Mouse (Mus musculus) hindbrain, embryonic 15.5 days (tissue): ENCODE measurements around the gene Htatip2. TPM values are rescaled to one million over a fixed set of nuclear protein-coding genes. Genes with fewer than 3 reads are reported as not detected.

Experiments used
- ATAC-seq: fragments of 200-750 bp; cut with Nextera tagmentation; 2 replicates; pipeline ENCODE4 v1.8.0; 2017; ENCODE audit warnings: low read depth, moderate number of reproducible peaks, moderate TSS enrichment; ENCODE audit not compliant: low FRiP score
- H3K27ac ChIP-seq: fragments of 300-500 bp; sonication (generic); replicated peaks from 2 replicates; pipeline ENCODE4 v1.5.1; 2015; ENCODE audit warnings: mild to moderate bottlenecking, inconsistent platforms
- H3K27me3 ChIP-seq: fragments of 300-500 bp; sonication (generic); 2 replicates; pipeline ENCODE4 v1.6.1; 2015; ENCODE audit warnings: control low read depth, inconsistent platforms
- H3K36me3 ChIP-seq: fragments of 300-500 bp; sonication (generic); 2 replicates; pipeline ENCODE4 v1.6.1; 2015; ENCODE audit warnings: control low read depth, inconsistent platforms
- H3K4me1 ChIP-seq: fragments of 300-500 bp; sonication (generic); replicated peaks from 2 replicates; pipeline ENCODE4 v1.6.1; 2015; ENCODE audit warnings: control low read depth, inconsistent platforms
- H3K4me2 ChIP-seq: fragments of 300-500 bp; sonication (generic); 2 replicates; pipeline ENCODE4 v1.6.1; 2015; ENCODE audit warnings: moderate library complexity, mild to moderate bottlenecking, inconsistent platforms
- H3K4me3 ChIP-seq: fragments of 300-500 bp; sonication (generic); 2 replicates; pipeline ENCODE4 v1.5.1; 2015; ENCODE audit warnings: mild to moderate bottlenecking, inconsistent platforms
- H3K9ac ChIP-seq: fragments of 300-500 bp; sonication (generic); 2 replicates; pipeline ENCODE4 v1.6.1; 2015; ENCODE audit warnings: inconsistent platforms
- H3K9me3 ChIP-seq: fragments of 300-500 bp; sonication (generic); 2 replicates; pipeline ENCODE4 v1.6.1; 2016; ENCODE audit warnings: control low read depth, inconsistent platforms
- WGBS: fragments of 180-500 bp; shearing (Covaris S2); methylation state at CpG from one replicate; pipeline ENCODE4 v1.1.7; 2015; 5-methylcytosine and 5-hydroxymethylcytosine counted together
- polyA plus RNA-seq: library from polyadenylated mRNA; unstranded; fragments of >200 nt; fragmentation: Nextera tagmentation; extraction: Ambion mirVana; gene quantifications from 2 replicates; pipeline ENCODE4 v1.2.1, GENCODE M21; 2015

Htatip2 gene
- 3.1 and 5.3 TPM in 2 replicates for polyA plus RNA-seq

DNA sequence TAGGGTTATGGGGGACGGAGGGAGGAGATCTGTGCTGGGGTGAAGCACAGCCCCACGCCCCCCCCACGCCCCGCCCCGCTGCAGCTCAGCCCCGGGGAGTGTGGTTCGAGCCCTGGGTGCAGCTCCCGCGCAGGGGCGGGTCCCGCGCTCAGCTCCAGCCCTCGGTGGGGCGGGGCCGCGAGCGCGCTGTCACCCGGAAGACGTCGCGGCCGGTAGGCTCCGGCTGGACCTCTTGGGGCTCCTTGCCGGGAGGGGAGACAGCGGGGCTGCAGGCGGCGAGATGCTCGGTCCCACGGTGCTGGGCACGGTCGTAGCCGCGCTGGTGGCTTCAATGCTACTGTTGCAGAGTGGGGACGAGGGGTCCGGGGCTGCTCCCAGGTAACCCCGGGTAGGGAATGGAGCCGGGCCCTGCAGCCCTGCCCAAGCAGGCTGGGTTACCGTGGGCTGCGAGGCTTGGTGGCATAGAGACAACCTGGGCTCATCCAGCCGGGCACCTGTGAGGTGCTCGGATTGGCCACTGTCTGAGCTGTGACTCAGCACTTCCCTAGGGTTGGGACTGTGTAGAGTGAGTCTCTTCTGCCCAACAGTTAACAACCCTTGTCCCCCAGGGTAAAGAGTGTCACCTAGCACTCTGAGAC lies at the start of gene Htatip2:
Htatip2 (plus strand) TSS at position 182 of the 638 bp plus-strand sequence.
- H3K27ac ChIP-seq: no peak within 1 kb of the TSS
- no peaks in the 10 kb centered on the region for H3K36me3 ChIP-seq
- WGBS: 4% methylated on average over 40 of the region's 42 CpGs
- peaks cover 63% of the 10 kb centered on the region for H3K27me3 ChIP-seq
- peak; percentile 49 for ATAC-seq
- H3K4me2 ChIP-seq: peak within 1 kb of the TSS; percentile 93
- peak within 1 kb of the TSS; percentile 51 for H3K9ac ChIP-seq
- no peaks in the 10 kb centered on the region for H3K9me3 ChIP-seq
- H3K4me1 ChIP-seq: peaks cover 8% of the 10 kb centered on the region
- peak within 1 kb of the TSS; percentile 50 for H3K4me3 ChIP-seq

DNA sequence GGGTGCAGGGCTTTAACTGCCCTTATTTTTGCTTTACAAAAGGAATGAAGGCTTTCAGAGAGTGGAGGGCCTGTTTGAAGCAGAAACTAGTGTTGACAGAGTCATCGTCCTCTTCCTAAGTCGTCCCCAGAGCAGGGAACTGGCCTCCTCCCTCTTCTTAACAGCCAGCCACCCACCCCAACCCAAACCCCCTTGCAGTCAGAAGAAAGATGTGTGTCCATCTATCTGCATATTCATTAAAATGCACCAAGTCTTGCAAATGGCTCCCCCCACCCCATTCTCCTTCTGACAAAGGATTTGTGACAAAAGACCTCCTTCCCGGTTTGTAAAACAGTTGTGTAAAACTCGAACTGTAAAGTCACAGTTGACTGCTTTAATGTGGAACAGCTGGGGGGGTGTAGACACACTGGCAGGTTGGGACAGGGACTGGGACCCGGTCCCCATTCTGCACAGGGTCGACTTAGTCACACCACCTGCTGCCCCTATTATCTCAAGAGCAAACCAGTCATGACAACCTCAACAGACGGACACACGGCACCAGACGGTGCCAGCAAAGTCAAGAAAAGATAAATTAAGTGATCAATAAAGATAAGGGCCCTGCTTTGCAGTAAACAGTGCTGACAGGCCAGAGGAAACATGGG lies 49.4 kb upstream of the Htatip2 start:
- no peak overlapping the region for H3K4me2 ChIP-seq
- H3K9ac ChIP-seq: no peak overlapping the region
- no peak overlapping the region for H3K27ac ChIP-seq
- H3K4me1 ChIP-seq: no peaks in the 10 kb centered on the region
- WGBS: 18% methylated on average over 9 of the region's 9 CpGs
- no peaks in the 10 kb centered on the region for H3K36me3 ChIP-seq
- H3K9me3 ChIP-seq: no peaks in the 10 kb centered on the region
- H3K27me3 ChIP-seq: peaks cover 93% of the 10 kb centered on the region
- no peak for ATAC-seq
- H3K4me3 ChIP-seq: no peak overlapping the region

DNA sequence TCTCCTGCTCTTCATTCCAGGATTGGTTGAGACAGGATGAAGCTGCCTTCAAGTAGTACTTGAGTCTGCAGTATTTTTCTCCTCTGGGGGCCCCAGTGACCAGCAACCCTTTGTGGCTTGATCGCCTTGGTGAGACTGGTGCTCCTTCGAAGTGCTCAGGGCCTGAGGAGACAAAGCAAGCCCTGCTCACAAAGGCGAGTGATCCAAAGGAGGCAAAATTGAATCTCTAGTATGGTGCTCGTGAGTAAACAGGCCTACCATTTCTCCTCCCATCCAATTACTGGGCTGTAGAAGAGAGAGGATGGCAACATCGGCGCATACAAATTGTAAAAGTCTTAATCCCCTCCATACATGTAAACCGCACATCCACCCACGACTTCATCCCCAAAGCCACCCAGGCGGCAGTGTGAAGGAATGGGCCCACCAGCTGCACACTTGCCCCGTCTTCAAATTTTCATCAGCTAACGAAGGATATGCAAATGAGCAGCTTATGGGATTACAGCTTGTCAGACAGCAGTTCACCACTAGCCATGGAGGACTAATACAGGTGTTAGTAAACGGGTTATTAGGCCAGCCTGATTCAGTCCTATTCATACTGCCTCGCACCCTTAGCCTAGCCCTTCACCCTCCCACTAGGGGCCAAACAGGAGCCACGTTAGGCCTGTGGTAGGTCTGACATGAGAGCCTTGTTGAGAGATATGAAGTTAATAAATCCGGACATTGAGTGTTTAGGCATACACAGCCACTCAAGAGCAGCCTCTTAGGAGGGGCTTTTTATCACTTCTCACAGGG lies 40.8 kb upstream of the Htatip2 start:
- Histone ChIP-seq H3K4me2 (no peak overlapping the region), H3K27me3 (peaks cover 74% of the 10 kb centered on the region), H3K4me1 (no peaks in the 10 kb centered on the region), H3K27ac (no peak overlapping the region), H3K9ac (no peak overlapping the region), H3K36me3 (no peaks in the 10 kb centered on the region), H3K9me3 (no peaks in the 10 kb centered on the region), H3K4me3 (no peak overlapping the region)
- no peak for ATAC-seq
- WGBS: 72% methylated on average over 15 of the region's 15 CpGs

DNA sequence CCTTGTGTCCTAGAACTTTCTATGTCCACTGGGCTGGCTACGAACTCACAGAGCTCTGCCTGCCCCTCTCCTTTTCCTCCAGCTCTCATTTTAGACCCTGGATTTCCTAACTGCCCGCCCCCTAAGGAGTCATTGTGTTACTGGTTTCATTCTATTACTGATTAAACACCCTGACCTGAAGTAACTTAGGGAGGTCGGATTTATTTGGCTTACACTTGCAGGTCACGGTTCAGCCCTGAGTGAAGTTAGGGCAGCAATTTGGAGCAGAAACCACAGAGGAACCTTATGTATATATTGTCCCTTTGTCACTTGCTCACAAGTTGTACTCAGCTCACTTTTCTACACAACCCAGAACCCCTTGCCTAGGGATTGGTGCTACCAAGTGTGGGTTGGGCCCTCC lies 24.6 kb upstream of the Htatip2 start:
- no peaks in the 10 kb centered on the region for H3K36me3 ChIP-seq
- 63% methylated on average over 4 of the region's 4 CpGs for WGBS
- no peak overlapping the region for H3K4me3 ChIP-seq
- ATAC-seq: no peak
- no peak overlapping the region for H3K9ac ChIP-seq
- H3K9me3 ChIP-seq: no peaks in the 10 kb centered on the region
- no peak overlapping the region for H3K27ac ChIP-seq
- H3K4me2 ChIP-seq: no peak overlapping the region
- H3K27me3 ChIP-seq: peaks cover 67% of the 10 kb centered on the region
- no peaks in the 10 kb centered on the region for H3K4me1 ChIP-seq

DNA sequence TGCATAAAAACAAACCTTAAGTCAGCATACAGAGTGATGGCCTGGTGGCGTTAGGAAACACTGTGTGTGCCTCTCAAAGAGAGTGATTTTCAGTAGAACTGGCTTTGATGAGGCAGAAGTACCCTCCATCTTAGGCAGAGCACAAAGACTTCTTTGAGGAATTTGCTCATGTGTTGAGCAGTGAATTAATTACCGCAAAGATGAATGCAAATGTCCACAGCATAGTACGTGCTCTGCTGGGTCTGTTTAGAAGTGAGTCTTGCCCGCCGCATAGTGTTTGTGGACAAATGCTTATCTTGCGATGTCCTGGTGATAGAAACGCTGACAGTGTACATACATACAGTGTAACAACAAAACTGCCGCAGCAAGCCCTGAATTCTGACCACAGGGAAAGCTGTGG lies 19.5 kb upstream of the Htatip2 start:
- WGBS: 37% methylated on average over 8 of the region's 8 CpGs
- H3K27me3 ChIP-seq: peaks cover 72% of the 10 kb centered on the region
- ATAC-seq: 0 out of 2 replicates have a peak, but pooled peaks have one; percentile 11

DNA sequence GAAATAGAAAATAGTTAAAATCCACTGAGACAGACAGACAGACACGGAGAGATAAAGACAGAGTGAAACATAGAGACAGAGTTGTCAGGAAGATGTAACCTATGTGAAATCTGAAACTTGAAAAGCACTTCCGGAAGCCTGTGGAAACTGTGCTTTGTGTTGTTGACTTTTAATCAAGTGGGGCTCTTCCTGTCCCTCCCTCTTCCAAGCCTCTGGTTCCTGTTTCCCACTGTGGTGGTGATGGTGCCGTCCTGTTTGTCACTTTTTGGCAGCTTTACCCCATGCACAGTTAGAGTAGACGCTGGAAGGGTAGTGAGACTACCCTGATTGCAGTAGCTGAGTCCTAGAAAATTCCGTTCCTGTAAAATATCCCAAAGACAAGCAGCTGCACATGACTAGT lies 17.4 kb upstream of the Htatip2 start:
- H3K9ac ChIP-seq: no peak overlapping the region
- H3K36me3 ChIP-seq: no peaks in the 10 kb centered on the region
- H3K9me3 ChIP-seq: no peaks in the 10 kb centered on the region
- H3K27ac ChIP-seq: no peak overlapping the region
- peaks cover 75% of the 10 kb centered on the region for H3K27me3 ChIP-seq
- no peak overlapping the region for H3K4me3 ChIP-seq
- 37% methylated on average over 5 of the region's 5 CpGs for WGBS
- peaks cover 8% of the 10 kb centered on the region; the same call in 1 of the 2 replicates for H3K4me1 ChIP-seq
- no peak overlapping the region for H3K4me2 ChIP-seq
- ATAC-seq: no peak

More for the DNA sequence above, 19.5 kb upstream of the Htatip2 start:
- Histone ChIP-seq H3K4me2 (no peak overlapping the region), H3K9ac (no peak overlapping the region), H3K9me3 (no peaks in the 10 kb centered on the region), H3K36me3 (no peaks in the 10 kb centered on the region), H3K4me1 (peaks cover 8% of the 10 kb centered on the region; the same call in 1 of the 2 replicates), H3K4me3 (no peak overlapping the region), H3K27ac (no peak overlapping the region)

DNA sequence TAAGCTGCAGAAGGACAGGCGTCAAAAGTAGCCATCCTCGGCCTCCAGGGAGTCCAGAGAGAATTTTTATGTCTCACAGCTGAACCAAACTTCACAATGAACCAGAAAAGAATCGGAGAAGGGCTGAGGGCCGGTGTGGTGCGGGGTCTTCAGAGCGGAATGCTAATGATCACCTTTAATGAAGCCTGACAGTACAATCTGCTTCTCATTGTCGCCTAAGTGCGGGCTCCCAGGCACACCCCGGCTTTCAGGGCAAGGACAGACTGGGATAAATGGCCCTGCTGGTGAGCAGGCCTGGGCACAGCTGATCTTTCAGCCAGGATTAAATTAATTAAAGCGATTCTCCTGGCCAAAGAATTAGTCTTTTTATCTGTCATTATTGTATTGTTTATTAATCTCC lies 17.0 kb upstream of the Htatip2 start:
- no peak overlapping the region for H3K4me2 ChIP-seq
- ATAC-seq: no peak; the same call in 1 of the 2 replicates
- no peak overlapping the region for H3K9ac ChIP-seq
- H3K36me3 ChIP-seq: no peaks in the 10 kb centered on the region
- WGBS: 14% methylated on average over 10 of the region's 10 CpGs
- H3K4me3 ChIP-seq: no peak overlapping the region
- peaks cover 76% of the 10 kb centered on the region for H3K27me3 ChIP-seq
- no peak overlapping the region for H3K27ac ChIP-seq
- H3K9me3 ChIP-seq: no peaks in the 10 kb centered on the region
- H3K4me1 ChIP-seq: peaks cover 8% of the 10 kb centered on the region; the same call in 1 of the 2 replicates

DNA sequence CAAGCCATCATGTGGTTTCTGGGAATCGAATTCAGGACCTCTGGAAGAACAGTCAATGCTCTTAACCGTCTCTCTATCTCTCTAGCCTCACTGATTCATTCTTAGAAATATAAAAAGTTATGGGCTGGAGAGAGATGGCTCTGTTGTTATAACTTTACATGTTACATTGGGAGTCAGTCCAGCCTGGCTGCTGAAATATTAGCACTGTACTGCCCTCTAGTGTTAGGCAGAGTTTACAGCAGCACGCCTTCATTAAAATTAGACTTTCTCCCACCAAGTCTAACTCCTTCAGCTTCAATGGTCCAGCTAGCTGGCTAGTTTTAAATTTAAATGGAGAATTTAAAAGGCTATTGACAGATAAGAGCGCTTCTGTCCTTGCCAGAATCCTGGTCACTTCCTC lies 7.8 kb upstream of the Htatip2 start:
- H3K9me3 ChIP-seq: no peaks in the 10 kb centered on the region
- H3K4me1 ChIP-seq: no peaks in the 10 kb centered on the region
- no peak overlapping the region for H3K4me3 ChIP-seq
- H3K27ac ChIP-seq: no peak overlapping the region
- WGBS: 11% methylated on average over 4 of the region's 4 CpGs
- H3K36me3 ChIP-seq: no peaks in the 10 kb centered on the region
- ATAC-seq: no peak
- H3K4me2 ChIP-seq: no peak overlapping the region
- H3K27me3 ChIP-seq: peaks cover 74% of the 10 kb centered on the region
- no peak overlapping the region for H3K9ac ChIP-seq

DNA sequence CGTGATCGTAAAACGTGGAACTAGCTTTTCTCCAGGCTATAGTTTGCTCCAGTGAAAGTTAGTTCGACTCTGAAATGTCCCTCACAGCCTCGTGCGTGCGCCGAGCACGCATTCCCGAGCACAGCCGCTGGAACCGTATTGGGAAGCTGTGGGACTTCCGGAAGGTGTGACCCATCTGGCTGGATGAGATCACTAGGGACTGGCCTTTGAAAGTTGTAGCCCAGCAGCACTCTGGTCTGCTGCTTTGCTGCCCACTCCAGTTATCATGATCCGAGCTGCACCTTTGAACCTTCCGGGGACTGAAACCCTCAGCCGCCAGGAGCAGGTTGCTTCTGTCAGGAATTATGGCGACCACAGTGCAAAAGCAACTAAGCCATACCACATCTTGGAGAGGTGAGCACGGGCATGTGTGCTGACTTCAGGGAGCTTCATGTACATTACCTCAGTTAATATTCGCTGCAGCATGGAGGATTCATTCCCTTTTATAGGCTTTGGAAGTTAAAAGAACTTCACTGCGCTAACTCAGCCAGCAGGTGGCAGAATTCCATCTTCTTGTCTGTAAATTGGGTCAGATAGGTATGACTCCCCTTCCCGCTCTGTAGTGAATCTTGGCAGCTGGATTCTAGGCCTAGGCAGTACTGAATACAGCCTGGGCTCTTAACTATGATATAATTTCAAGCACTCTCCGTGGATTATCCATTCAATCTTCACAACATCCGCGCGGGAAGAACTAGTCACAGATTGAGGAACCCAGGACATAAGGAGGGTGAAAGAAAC lies 6.0 kb upstream of the Htatip2 start:
- Histone ChIP-seq H3K9me3 (no peaks in the 10 kb centered on the region), H3K4me3 (no peak overlapping the region), H3K4me1 (no peaks in the 10 kb centered on the region), H3K27me3 (peaks cover 76% of the 10 kb centered on the region), H3K27ac (no peak overlapping the region), H3K9ac (no peak overlapping the region), H3K36me3 (no peaks in the 10 kb centered on the region), H3K4me2 (no peak overlapping the region)
- 30% methylated on average over 25 of the region's 25 CpGs for WGBS
- ATAC-seq: no peak

DNA sequence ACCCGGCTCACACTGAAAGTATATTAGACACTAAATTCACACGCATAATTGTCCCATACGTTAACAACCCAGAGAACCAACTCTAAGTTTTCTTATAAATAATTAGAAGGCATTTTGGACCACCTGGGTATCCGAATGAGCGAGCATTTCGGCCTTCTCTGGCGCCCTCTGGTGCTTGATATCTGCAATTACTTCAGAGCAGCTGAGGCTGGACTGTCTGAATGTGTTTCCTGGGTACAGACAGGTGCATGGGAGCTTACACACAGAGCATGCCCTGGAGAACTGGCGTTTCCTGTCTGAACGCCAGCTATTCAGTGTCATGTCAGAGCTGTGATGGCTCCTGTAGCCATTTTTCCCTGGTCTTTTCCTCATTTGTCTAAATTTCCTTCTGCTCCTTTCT lies 4.1 kb upstream of the Htatip2 start:
- Histone ChIP-seq H3K4me2 (no peak overlapping the region), H3K4me3 (no peak overlapping the region), H3K9me3 (no peaks in the 10 kb centered on the region), H3K4me1 (peaks cover 8% of the 10 kb centered on the region), H3K9ac (no peak overlapping the region), H3K36me3 (no peaks in the 10 kb centered on the region), H3K27me3 (peaks cover 83% of the 10 kb centered on the region), H3K27ac (no peak overlapping the region)
- 7% methylated on average over 9 of the region's 9 CpGs for WGBS
- ATAC-seq: no peak

DNA sequence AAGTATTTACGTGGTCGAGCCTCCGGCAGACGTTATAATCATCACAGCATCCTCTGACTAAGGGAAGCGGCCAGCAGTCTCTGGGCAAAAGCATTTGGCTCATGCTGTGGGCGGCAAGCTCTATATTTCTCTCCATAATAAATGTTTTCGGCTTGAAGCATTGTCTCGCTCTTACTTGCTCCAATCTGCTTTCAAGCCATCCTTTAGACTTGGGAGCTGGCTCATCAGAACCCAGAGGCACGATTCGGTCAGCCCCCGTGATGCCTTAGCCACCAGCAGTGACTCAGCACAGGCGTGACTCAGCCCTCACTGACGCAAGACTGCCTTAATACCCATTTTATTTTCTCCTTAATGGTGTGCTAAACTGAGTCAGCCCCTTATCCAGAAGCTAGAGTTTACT lies 3.7 kb downstream of the Htatip2 start:
- no peak overlapping the region for H3K4me3 ChIP-seq
- H3K36me3 ChIP-seq: no peaks in the 10 kb centered on the region
- no peak overlapping the region for H3K9ac ChIP-seq
- no peak overlapping the region for H3K4me2 ChIP-seq
- H3K9me3 ChIP-seq: no peaks in the 10 kb centered on the region
- peaks cover 38% of the 10 kb centered on the region for H3K27me3 ChIP-seq
- WGBS: 63% methylated on average over 13 of the region's 13 CpGs
- no peak for ATAC-seq
- H3K27ac ChIP-seq: no peak overlapping the region
- peaks cover 8% of the 10 kb centered on the region for H3K4me1 ChIP-seq
